In genomic region chrX:151096171-151097058, GRCm38 (mm10) we compare ENCODE assay signal across 8 mouse cellular contexts. TPM values are rescaled to one million over a fixed set of nuclear protein-coding genes. Genes with fewer than 3 reads are reported as not detected.
DNase-seq lines count a peak whose midpoint lies in the region; ATAC-seq and TF ChIP-seq lines count a peak whose summit lies in the region.

Gene Tsr2, minus strand, starts transcription at chrX:151096543.

- H3K27ac ChIP-seq in bone marrow, adult 2 months (ENCODE audit: control insufficient read depth, insufficient read depth, low read depth, low read length, poor library complexity), result peak within 1 kb of the TSS; percentile 13; the same call in 1 of the 2 replicates
- H3K27ac ChIP-seq in embryonic facial prominence, embryonic 15.5 days (replicated peaks), result 0 out of 2 replicates have a peak within 1 kb of the TSS, but pooled peaks have one; percentile 11
- H3K27ac ChIP-seq in limb, embryonic 14.5 days (replicated peaks; ENCODE audit: low read depth, low read length), result no peak within 1 kb of the TSS
- peak within 1 kb of the TSS; percentile 65 for H3K27ac ChIP-seq in midbrain, postnatal 0 days (ENCODE audit: low read depth, low read length)

- 0 out of 2 replicates have a peak, but pooled peaks have one; percentile 22 for TF ChIP-seq POLR2A in bone marrow, adult 2 months (IDR thresholded peaks at IDR 0.05; ENCODE audit: borderline replicate concordance, control insufficient read depth, low read depth, low read length)
- 0 out of 2 replicates have a peak, but pooled peaks have one; percentile 51 for TF ChIP-seq POLR2A in limb, embryonic 14.5 days (IDR thresholded peaks at IDR 0.05; ENCODE audit: borderline replicate concordance, extremely low read depth, insufficient read depth, insufficient read length)

- no peaks in the 10 kb centered on the region for H3K9me3 ChIP-seq in embryonic facial prominence, embryonic 15.5 days (replicated peaks)
- no peaks in the 10 kb centered on the region for H3K9me3 ChIP-seq in limb, embryonic 14.5 days (ENCODE audit: control insufficient read depth, low read length)
- H3K9me3 ChIP-seq in midbrain, postnatal 0 days (ENCODE audit: low read length), result no peaks in the 10 kb centered on the region

- H3K36me3 ChIP-seq in embryonic facial prominence, embryonic 15.5 days, result no peaks in the 10 kb centered on the region
- no peaks in the 10 kb centered on the region for H3K36me3 ChIP-seq in limb, embryonic 14.5 days (ENCODE audit: control insufficient read depth, insufficient read depth, low read length)
- no peaks in the 10 kb centered on the region for H3K36me3 ChIP-seq in midbrain, postnatal 0 days (ENCODE audit: insufficient read depth, low read length)

- no peaks in the 10 kb centered on the region for H3K27me3 ChIP-seq in embryonic facial prominence, embryonic 15.5 days
- H3K27me3 ChIP-seq in limb, embryonic 14.5 days (ENCODE audit: control insufficient read depth, insufficient read depth, low read length), result no peaks in the 10 kb centered on the region
- H3K27me3 ChIP-seq in midbrain, postnatal 0 days (ENCODE audit: insufficient read depth, low read length), result no peaks in the 10 kb centered on the region

- H3K9ac ChIP-seq in embryonic facial prominence, embryonic 15.5 days, result peak within 1 kb of the TSS; percentile 15
- peak within 1 kb of the TSS; percentile 64 for H3K9ac ChIP-seq in limb, embryonic 14.5 days (ENCODE audit: low read depth, low read length, severe bottlenecking)
- peak within 1 kb of the TSS; percentile 51 for H3K9ac ChIP-seq in midbrain, postnatal 0 days (replicated peaks; ENCODE audit: low read length, poor library complexity, severe bottlenecking)

- DNase-seq in A20 (ENCODE audit: low read depth, low spot score), result peak; percentile 83
- DNase-seq in heart, adult 8-10 months (ENCODE audit: low spot score), result peak; percentile 66
- DNase-seq in kidney, adult 9 months, result peak; percentile 74
- peak; percentile 82 for DNase-seq in limb, embryonic 14.5 days (ENCODE audit: low spot score)
- peak; percentile 91 for DNase-seq in midbrain, postnatal 0 days (ENCODE audit: low spot score)
- peak; percentile 61 to 62 for DNase-seq in spleen, postnatal 36 days (ENCODE audit: low spot score in 2 of 2)

- WGBS in bone marrow, adult 2 months, result 17% methylated on average over 35 of the region's 35 CpGs
- WGBS in embryonic facial prominence, embryonic 15.5 days, result 25% methylated on average over 35 of the region's 35 CpGs
- WGBS in limb, embryonic 14.5 days, result 31% methylated on average over 35 of the region's 35 CpGs
- WGBS in midbrain, postnatal 0 days, result 26% methylated on average over 35 of the region's 35 CpGs

- no peak for TF ChIP-seq CTCF in bone marrow, adult 2 months (IDR thresholded peaks at IDR 0.05; ENCODE audit: control insufficient read depth, insufficient read depth, low read length)
- TF ChIP-seq CTCF in midbrain, postnatal 0 days (IDR thresholded peaks at IDR 0.05), result peak; percentile 61

- H3K4me2 ChIP-seq in embryonic facial prominence, embryonic 15.5 days (replicated peaks), result peak within 1 kb of the TSS; percentile 51
- peak within 1 kb of the TSS; percentile 46 for H3K4me2 ChIP-seq in limb, embryonic 14.5 days (replicated peaks; ENCODE audit: low read depth, low read length, severe bottlenecking)
- peak within 1 kb of the TSS; percentile 51 for H3K4me2 ChIP-seq in midbrain, postnatal 0 days (ENCODE audit: low read depth, low read length, poor library complexity, severe bottlenecking)

- peak; percentile 80 for ATAC-seq in embryonic facial prominence, embryonic 15.5 days (ENCODE audit: insufficient number of reproducible peaks, low FRiP score, low TSS enrichment, low read depth)
- peak; percentile 91 for ATAC-seq in limb, embryonic 14.5 days (ENCODE audit: low FRiP score, low read depth)
- peak; percentile 93 for ATAC-seq in midbrain, postnatal 0 days (ENCODE audit: low FRiP score)

- H3K4me3 ChIP-seq in bone marrow, adult 2 months (replicated peaks; ENCODE audit: control insufficient read depth, low read depth, low read length), result peak within 1 kb of the TSS; percentile 93
- peak within 1 kb of the TSS; percentile 59 for H3K4me3 ChIP-seq in embryonic facial prominence, embryonic 15.5 days (replicated peaks)
- peak within 1 kb of the TSS; percentile 57 for H3K4me3 ChIP-seq in limb, embryonic 14.5 days (replicated peaks; ENCODE audit: low read length)
- peak within 1 kb of the TSS; percentile 57 for H3K4me3 ChIP-seq in midbrain, postnatal 0 days (ENCODE audit: low read depth, low read length)

- no peaks in the 10 kb centered on the region for H3K4me1 ChIP-seq in bone marrow, adult 2 months (ENCODE audit: control insufficient read depth, insufficient read depth, low read length)
- no peaks in the 10 kb centered on the region for H3K4me1 ChIP-seq in embryonic facial prominence, embryonic 15.5 days
- no peaks in the 10 kb centered on the region for H3K4me1 ChIP-seq in limb, embryonic 14.5 days (ENCODE audit: control insufficient read depth, insufficient read depth, low read length)
- H3K4me1 ChIP-seq in midbrain, postnatal 0 days (ENCODE audit: insufficient read depth, low read length), result no peaks in the 10 kb centered on the region

RNA-seq across cellular contexts. Expression of gene Tsr2, which starts in this region (rescaled TPM):
- 11.8 and 19.4 TPM in 2 replicates for polyA plus RNA-seq in bone marrow, adult 2 months (2011; ENCODE audit: insufficient read depth, insufficient read length, low replicate concordance, missing spikeins)
- polyA plus RNA-seq in embryonic facial prominence, embryonic 15.5 days (2015; fragmentation: Nextera tagmentation; extraction: Ambion mirVana), result 36.4 and 37.3 TPM in 2 replicates
- total RNA-seq in heart, adult 8-10 months (2022), result 10 to 100 TPM; 15.2 to 18.2 (median 16.1) TPM
- 24.5 and 34.9 TPM in 2 replicates for polyA plus RNA-seq in limb, embryonic 14.5 days (2012; rRNA removed)
- polyA plus RNA-seq in limb, embryonic 14.5 days (2014; fragmentation: Nextera tagmentation; extraction: Ambion mirVana), result 37.9 and 40.3 TPM in 2 replicates
- 24.1 and 33.0 TPM in 2 replicates for total RNA-seq in midbrain, postnatal 0 days (2014; rRNA removed)
- 41.9 and 45.6 TPM in 2 replicates for polyA plus RNA-seq in midbrain, postnatal 0 days (2015; fragmentation: Nextera tagmentation; extraction: Ambion mirVana)
